19 mouse cellular contexts compared by ENCODE assay signal in the genomic region with DNA sequence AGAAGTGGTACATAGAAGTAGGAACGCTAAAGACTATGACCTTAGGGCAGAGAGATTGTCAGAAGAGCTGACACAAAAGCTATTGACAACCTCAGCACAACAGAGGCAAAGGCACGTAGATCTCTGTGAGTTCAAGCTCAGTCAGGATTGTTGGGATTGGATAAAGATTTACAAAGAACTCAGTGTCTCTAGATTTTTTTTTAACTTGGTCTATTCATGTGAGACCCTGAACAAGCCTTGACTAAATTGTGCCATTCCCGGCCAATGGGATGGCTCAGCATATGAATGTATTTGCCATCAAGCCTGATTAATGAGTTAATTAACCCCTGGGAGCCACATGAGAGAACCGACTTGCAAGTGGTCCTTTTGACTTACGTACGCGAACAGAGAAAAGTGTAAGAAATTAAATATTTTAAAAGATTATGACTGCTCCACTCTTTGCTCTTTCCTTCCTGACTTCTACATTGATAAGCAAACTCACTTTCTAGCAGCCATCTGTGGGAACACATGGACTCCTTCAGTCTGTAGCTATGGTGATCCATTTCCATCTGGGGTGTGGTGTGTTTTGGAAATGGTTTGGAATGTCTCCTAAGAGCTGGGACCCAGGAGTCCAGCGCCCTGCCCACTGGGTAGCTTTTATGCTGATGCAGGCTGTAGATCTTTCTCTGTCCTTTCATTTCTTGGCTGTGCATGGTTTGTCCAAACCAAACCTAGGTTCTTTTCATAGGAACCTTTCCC. TPM values are rescaled to one million over a fixed set of nuclear protein-coding genes. Genes with fewer than 3 reads are reported as not detected.
A peak's percentile ranks its signal among the peaks of the same experiment; 100 is the strongest.
DNase-seq lines count a peak whose midpoint lies in the region; ATAC-seq lines count a peak whose summit lies in the region.
"Had no signal": no experiment of that assay in that cellular context is flagged by ENCODE, and none has a peak within 500 bp of the region (broad histone marks: within the 10 kb centered on the region; RNA-seq: fewer than 3 reads in every experiment).

No protein-coding gene starts in this region.

- no peaks in the 10 kb centered on the region for H3K4me1 ChIP-seq in hindbrain, embryonic 11.5 days (replicated peaks; ENCODE audit: control insufficient read depth, insufficient read depth, low read length)
- H3K4me1 ChIP-seq in hindbrain, embryonic 16.5 days (ENCODE audit: control insufficient read depth, insufficient read depth, low read depth, low read length) = no peaks in the 10 kb centered on the region
- 0 out of 2 replicates have a peak, but pooled peaks cover 3% of the 10 kb centered on the region for H3K4me1 ChIP-seq in neural tube, embryonic 12.5 days
- H3K4me1 ChIP-seq: embryonic facial prominence, embryonic 15.5 days; forebrain, embryonic 15.5 days; intestine, embryonic 15.5 days had no signal

- no peak overlapping the region for H3K4me3 ChIP-seq in hindbrain, embryonic 11.5 days (ENCODE audit: low read depth, low read length)
- H3K4me3 ChIP-seq in hindbrain, embryonic 16.5 days (ENCODE audit: low read length) = no peak overlapping the region
- no peak overlapping the region for H3K4me3 ChIP-seq in neural tube, embryonic 12.5 days
- H3K4me3 ChIP-seq: embryonic facial prominence, embryonic 15.5 days; erythroblast, embryonic 14.5 days; forebrain, embryonic 15.5 days; heart, embryonic 12.5 days; intestine, embryonic 15.5 days had no signal

- no peaks in the 10 kb centered on the region for H3K27me3 ChIP-seq in hindbrain, embryonic 11.5 days (ENCODE audit: control insufficient read depth, insufficient read depth, low read length)
- H3K27me3 ChIP-seq in hindbrain, embryonic 16.5 days (replicated peaks; ENCODE audit: control insufficient read depth, insufficient read depth, low read length) = no peaks in the 10 kb centered on the region
- H3K27me3 ChIP-seq in neural tube, embryonic 12.5 days (replicated peaks) = no peaks in the 10 kb centered on the region
- H3K27me3 ChIP-seq: embryonic facial prominence, embryonic 15.5 days; forebrain, embryonic 15.5 days; heart, embryonic 12.5 days; intestine, embryonic 15.5 days had no signal

- H3K4me2 ChIP-seq in hindbrain, embryonic 11.5 days (replicated peaks; ENCODE audit: low read depth, low read length) = no peak overlapping the region
- no peak overlapping the region for H3K4me2 ChIP-seq in hindbrain, embryonic 16.5 days (ENCODE audit: low read length)
- no peak overlapping the region for H3K4me2 ChIP-seq in neural tube, embryonic 12.5 days (replicated peaks)
- H3K4me2 ChIP-seq: embryonic facial prominence, embryonic 15.5 days; forebrain, embryonic 15.5 days; heart, embryonic 12.5 days; intestine, embryonic 15.5 days had no signal

- DNase-seq in hindbrain, embryonic 11.5 days (ENCODE audit: low spot score) = peak; percentile 19
- peak; percentile 56 for DNase-seq in layer of hippocampus, adult 11-12 months (ENCODE audit: low spot score)
- no peak for DNase-seq in layer of hippocampus, postnatal 10 days (ENCODE audit: low spot score in 2 of 2)
- DNase-seq in neural tube, embryonic 10.5 days (ENCODE audit: extremely low spot score, low spot score) = no peak
- no peak for DNase-seq in heart, adult 8-10 months (ENCODE audit: low spot score)
- no peak for DNase-seq in spleen, postnatal 14 days (ENCODE audit: low spot score in 2 of 2)
- DNase-seq: adrenal gland, adult 2 months; adrenal gland, postnatal 25 days; cerebellum, adult 2 months; cerebellum, postnatal 10 days; gastrocnemius, postnatal 10 days; heart, adult 18-20 months had no signal

- H3K27ac ChIP-seq in hindbrain, embryonic 11.5 days (ENCODE audit: low read depth, low read length) = no peak overlapping the region
- no peak overlapping the region for H3K27ac ChIP-seq in hindbrain, embryonic 16.5 days (ENCODE audit: low read depth, low read length)
- H3K27ac ChIP-seq in neural tube, embryonic 12.5 days = no peak overlapping the region
- H3K27ac ChIP-seq: embryonic facial prominence, embryonic 15.5 days; forebrain, embryonic 15.5 days; intestine, embryonic 15.5 days had no signal

- H3K9me3 ChIP-seq in hindbrain, embryonic 11.5 days (ENCODE audit: control insufficient read depth, low read length) = no peaks in the 10 kb centered on the region
- no peaks in the 10 kb centered on the region; the same call in 1 of the 2 replicates for H3K9me3 ChIP-seq in hindbrain, embryonic 16.5 days (ENCODE audit: control insufficient read depth, low read length)
- no peaks in the 10 kb centered on the region for H3K9me3 ChIP-seq in neural tube, embryonic 12.5 days
- H3K9me3 ChIP-seq: embryonic facial prominence, embryonic 15.5 days; forebrain, embryonic 15.5 days; heart, embryonic 12.5 days; intestine, embryonic 15.5 days had no signal

- ATAC-seq in hindbrain, embryonic 11.5 days (ENCODE audit: low FRiP score) = peak; percentile 56
- no peak for ATAC-seq in hindbrain, embryonic 16.5 days
- ATAC-seq in neural tube, embryonic 12.5 days (ENCODE audit: low FRiP score, low read depth) = 0 out of 2 replicates have a peak, but pooled peaks have one; percentile 37
- ATAC-seq: forebrain, embryonic 15.5 days; intestine, embryonic 15.5 days had no signal

- no peak overlapping the region for H3K9ac ChIP-seq in hindbrain, embryonic 11.5 days (ENCODE audit: low read depth, low read length)
- H3K9ac ChIP-seq in hindbrain, embryonic 16.5 days (ENCODE audit: low read depth, low read length) = no peak overlapping the region
- H3K9ac ChIP-seq in neural tube, embryonic 12.5 days = no peak overlapping the region
- H3K9ac ChIP-seq: embryonic facial prominence, embryonic 15.5 days; forebrain, embryonic 15.5 days; heart, embryonic 12.5 days; intestine, embryonic 15.5 days had no signal

- 49% methylated on average over 8 of the region's 8 CpGs for WGBS in hindbrain, embryonic 11.5 days
- 44% methylated on average over 8 of the region's 8 CpGs for WGBS in hindbrain, embryonic 16.5 days
- 37% methylated on average over 8 of the region's 8 CpGs for WGBS in neural tube, embryonic 12.5 days

- H3K36me3 ChIP-seq in hindbrain, embryonic 11.5 days (ENCODE audit: control insufficient read depth, insufficient read depth, low read length) = no peaks in the 10 kb centered on the region
- H3K36me3 ChIP-seq in hindbrain, embryonic 16.5 days (ENCODE audit: control insufficient read depth, insufficient read depth, low read length) = no peaks in the 10 kb centered on the region
- no peaks in the 10 kb centered on the region for H3K36me3 ChIP-seq in neural tube, embryonic 12.5 days
- H3K36me3 ChIP-seq: embryonic facial prominence, embryonic 15.5 days; forebrain, embryonic 15.5 days; heart, embryonic 12.5 days; intestine, embryonic 15.5 days had no signal

RNA-seq across cellular contexts. Expression of gene Atp2c1, which starts 17.1 kb away (rescaled TPM):
- 65.3 and 83.1 TPM in 2 replicates for polyA plus RNA-seq in hindbrain, embryonic 11.5 days (2014; fragmentation: Nextera tagmentation; extraction: Ambion mirVana)
- polyA plus RNA-seq in hindbrain, embryonic 16.5 days (2015; fragmentation: Nextera tagmentation; extraction: Ambion mirVana) = 96.7 and 105 TPM in 2 replicates
- total RNA-seq in layer of hippocampus, postnatal 10 days (2021) = 100 to 1,000 TPM; 252 to 278 TPM
- 89.4 and 100 TPM in 2 replicates for polyA plus RNA-seq in neural tube, embryonic 12.5 days (2016; fragmentation: Nextera tagmentation; extraction: Ambion mirVana)
- 10 to 100 TPM; 51.2 to 63.2 (median 57.2) TPM for total RNA-seq in heart, adult 8-10 months (2022)

Comparison
In these comparisons a context has a peak if more than half of its experiments do, and no peak if none do; other contexts are left out.
1. DNase-seq: peak in hindbrain, embryonic 11.5 days (single experiment) and layer of hippocampus, adult 11-12 months (single experiment); none in layer of hippocampus, postnatal 10 days (0 of 2), neural tube, embryonic 10.5 days (single experiment), heart, adult 8-10 months (single experiment) and spleen, postnatal 14 days (0 of 2).